Mouse (Mus musculus): ENCODE results near the gene Chkb. TPM values are rescaled to one million over a fixed set of nuclear protein-coding genes. Genes with fewer than 3 reads are reported as not detected.
A peak's percentile ranks its signal among the peaks of the same experiment; 100 is the strongest.

The Chkb gene
- polyA plus RNA-seq, 1 experiment from 2014 or later = 56.0 TPM

DNA sequence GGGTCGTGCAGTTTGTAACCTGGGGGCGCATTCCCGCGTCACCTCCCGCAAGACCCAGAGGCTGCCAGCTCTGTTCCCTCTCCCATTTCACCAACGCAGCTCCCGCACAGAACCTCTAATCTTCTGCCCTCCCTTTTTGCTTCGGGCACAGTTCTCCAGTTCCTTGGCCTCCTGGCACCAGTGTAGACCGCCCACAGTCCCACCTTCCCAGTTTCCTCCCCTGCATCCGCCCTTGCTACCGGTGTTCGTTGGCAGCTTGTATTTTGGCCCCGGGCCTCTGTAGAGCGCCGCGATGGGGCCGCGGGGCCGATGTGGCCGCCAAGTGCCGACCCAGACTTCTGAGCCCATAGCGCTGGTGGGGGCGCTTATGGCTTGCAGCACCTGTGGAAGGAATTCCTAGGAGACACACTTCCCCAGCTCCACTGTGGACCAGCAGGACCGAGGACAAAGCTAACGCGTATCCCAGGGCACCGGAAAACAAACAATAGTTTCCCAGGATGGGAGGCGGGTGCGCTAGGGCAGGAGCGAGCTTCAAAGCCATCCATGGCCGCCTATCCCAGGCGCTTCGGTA, 50.8 kb downstream of the Chkb start, which contains the start of gene Odf3b:
Odf3b (minus strand) TSS at position 452 of the 571 bp plus-strand sequence.
- Histone ChIP-seq H3K36me3 (ENCODE audit: control insufficient read depth, insufficient read depth, low read length) (no peaks in the 10 kb centered on the region), H3K9me3 (ENCODE audit: control insufficient read depth, low read length) (no peaks in the 10 kb centered on the region), H3K4me3 (ENCODE audit: low read depth, low read length) (peak within 1 kb of the TSS; percentile 35), H3K4me1 (replicated peaks; ENCODE audit: control insufficient read depth, insufficient read depth, low read length) (peaks cover 13% of the 10 kb centered on the region), H3K9ac (ENCODE audit: low read length) (peak within 1 kb of the TSS; percentile 43; the same call in 1 of the 2 replicates), H3K4me2 (ENCODE audit: low read depth, low read length, severe bottlenecking) (peak within 1 kb of the TSS; percentile 68), H3K27me3 (ENCODE audit: control insufficient read depth, insufficient read depth, low read length) (peaks cover 42% of the 10 kb centered on the region), H3K27ac (ENCODE audit: low read depth, low read length) (no peak within 1 kb of the TSS)
- ATAC-seq (replicated peaks; ENCODE audit: low FRiP score) = no peak
- DNase-seq (ENCODE audit: low spot score) = no peak
- WGBS = under 1% methylated on average over 33 of the region's 33 CpGs

DNA sequence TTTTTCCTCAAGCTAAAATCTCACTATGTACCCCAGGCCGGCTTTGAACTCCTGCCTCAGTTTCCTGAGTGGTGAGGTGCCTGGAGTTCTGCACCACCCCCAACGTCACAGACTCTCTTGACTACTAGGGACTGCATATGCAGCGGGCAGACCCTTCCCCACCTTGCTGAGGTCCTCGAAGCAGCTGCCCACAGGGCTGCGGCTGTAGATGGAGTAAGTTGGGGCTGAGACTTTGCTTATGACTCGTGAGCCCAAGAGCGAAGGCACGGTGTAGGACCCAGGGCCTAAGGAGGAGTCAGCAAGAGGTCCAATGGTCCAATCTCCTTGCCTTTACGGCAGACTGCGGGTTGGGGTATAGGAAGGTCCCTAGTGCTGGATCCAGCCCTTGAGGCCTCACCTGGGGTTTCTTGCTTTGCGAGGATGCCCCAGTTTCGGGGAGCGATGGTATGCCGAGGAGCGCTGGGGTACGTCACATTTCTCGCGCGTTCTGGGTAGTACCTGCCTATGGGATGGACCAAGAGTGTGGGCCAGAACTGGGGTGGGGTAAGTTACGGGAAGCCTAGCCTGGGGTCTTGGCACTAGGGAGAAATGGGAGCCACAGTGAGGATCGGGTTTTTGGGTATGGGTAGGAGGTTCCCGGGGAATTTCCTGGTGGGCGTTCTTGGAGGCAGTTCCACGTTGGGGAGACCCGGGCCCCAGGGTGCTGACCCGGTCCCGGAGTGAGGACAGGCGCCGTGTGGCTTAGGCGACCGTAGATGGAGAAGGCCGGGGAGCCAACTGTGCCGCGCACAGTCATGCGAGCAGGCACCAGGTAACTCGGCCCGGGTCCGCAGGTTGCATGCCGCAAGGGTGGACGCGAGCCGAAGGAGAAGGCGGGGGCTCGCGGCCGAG, 51.5 kb downstream of the Chkb start:
- ATAC-seq (replicated peaks; ENCODE audit: low FRiP score) = no peak

GRCm38 (mm10) chr15:89377362-89377761, 52.3 kb downstream of the Chkb start:
- Histone ChIP-seq H3K9ac (ENCODE audit: low read length) (no peak overlapping the region), H3K4me2 (ENCODE audit: low read depth, low read length, severe bottlenecking) (no peak overlapping the region), H3K27ac (ENCODE audit: low read depth, low read length) (no peak overlapping the region), H3K27me3 (ENCODE audit: control insufficient read depth, insufficient read depth, low read length) (peaks cover 42% of the 10 kb centered on the region), H3K4me3 (ENCODE audit: low read depth, low read length) (no peak overlapping the region), H3K9me3 (ENCODE audit: control insufficient read depth, low read length) (no peaks in the 10 kb centered on the region), H3K4me1 (replicated peaks; ENCODE audit: control insufficient read depth, insufficient read depth, low read length) (peaks cover 13% of the 10 kb centered on the region), H3K36me3 (ENCODE audit: control insufficient read depth, insufficient read depth, low read length) (no peaks in the 10 kb centered on the region)
- WGBS = 7% methylated on average over 18 of the region's 18 CpGs
- DNase-seq (ENCODE audit: low spot score) (no peak), ATAC-seq (replicated peaks; ENCODE audit: low FRiP score) (no peak)

More for the DNA sequence above, 51.5 kb downstream of the Chkb start:
- Histone ChIP-seq H3K9ac (ENCODE audit: low read length) (peak overlapping the region; percentile 43; the same call in 1 of the 2 replicates), H3K36me3 (ENCODE audit: control insufficient read depth, insufficient read depth, low read length) (no peaks in the 10 kb centered on the region), H3K9me3 (ENCODE audit: control insufficient read depth, low read length) (no peaks in the 10 kb centered on the region), H3K27ac (ENCODE audit: low read depth, low read length) (no peak overlapping the region), H3K27me3 (ENCODE audit: control insufficient read depth, insufficient read depth, low read length) (peaks cover 42% of the 10 kb centered on the region), H3K4me3 (ENCODE audit: low read depth, low read length) (peak overlapping the region; percentile 35), H3K4me1 (replicated peaks; ENCODE audit: control insufficient read depth, insufficient read depth, low read length) (peaks cover 13% of the 10 kb centered on the region), H3K4me2 (ENCODE audit: low read depth, low read length, severe bottlenecking) (peak overlapping the region; percentile 68)
- 12% methylated on average over 46 of the region's 46 CpGs for WGBS
- DNase-seq (ENCODE audit: low spot score) = no peak

GRCm38 (mm10) chr15:89376957-89377356, 52.8 kb downstream of the Chkb start, which contains the start of gene Tymp:
TSS of gene Tymp (minus strand) at chr15:89377039.
- H3K27ac ChIP-seq (ENCODE audit: low read depth, low read length) = no peak within 1 kb of the TSS
- H3K4me2 ChIP-seq (ENCODE audit: low read depth, low read length, severe bottlenecking) = no peak within 1 kb of the TSS
- peaks cover 13% of the 10 kb centered on the region for H3K4me1 ChIP-seq (replicated peaks; ENCODE audit: control insufficient read depth, insufficient read depth, low read length)
- peaks cover 1% of the 10 kb centered on the region; the same call in 1 of the 2 replicates for H3K36me3 ChIP-seq (ENCODE audit: control insufficient read depth, insufficient read depth, low read length)
- ATAC-seq (replicated peaks; ENCODE audit: low FRiP score) = no peak
- H3K27me3 ChIP-seq (ENCODE audit: control insufficient read depth, insufficient read depth, low read length) = peaks cover 42% of the 10 kb centered on the region
- WGBS = 16% methylated on average over 16 of the region's 16 CpGs
- H3K9me3 ChIP-seq (ENCODE audit: control insufficient read depth, low read length) = no peaks in the 10 kb centered on the region
- no peak within 1 kb of the TSS for H3K4me3 ChIP-seq (ENCODE audit: low read depth, low read length)
- DNase-seq (ENCODE audit: low spot score) = no peak
- H3K9ac ChIP-seq (ENCODE audit: low read length) = no peak within 1 kb of the TSS

Other genes starting within 250 kb of the Chkb start
- 162 and 176 TPM in 2 replicates for gene Plxnb2, start 249.1 kb downstream of the Chkb start, polyA plus RNA-seq (2014; fragmentation: Nextera tagmentation; extraction: Ambion mirVana)
- 26.7 and 27.5 TPM in 2 replicates for gene Dennd6b, start 233.4 kb downstream of the Chkb start, polyA plus RNA-seq (2014; fragmentation: Nextera tagmentation; extraction: Ambion mirVana)
- 45.1 and 49.2 TPM in 2 replicates for gene Ppp6r2, start 218.4 kb downstream of the Chkb start, polyA plus RNA-seq (2014; fragmentation: Nextera tagmentation; extraction: Ambion mirVana)
- gene Sbf1, start 114.6 kb downstream of the Chkb start, polyA plus RNA-seq (2014; fragmentation: Nextera tagmentation; extraction: Ambion mirVana) = 76.5 and 87.8 TPM in 2 replicates
- gene Adm2, start 107.2 kb downstream of the Chkb start, polyA plus RNA-seq (2014; fragmentation: Nextera tagmentation; extraction: Ambion mirVana) = 0.15 TPM in 1 of 2 replicates, not detected in the other
- gene Miox, start 95.5 kb downstream of the Chkb start, polyA plus RNA-seq (2014; fragmentation: Nextera tagmentation; extraction: Ambion mirVana) = not detected in 2 replicates
- 43.7 and 47.3 TPM in 2 replicates for gene Lmf2, start 74.2 kb downstream of the Chkb start, polyA plus RNA-seq (2014; fragmentation: Nextera tagmentation; extraction: Ambion mirVana)
- 191 and 203 TPM in 2 replicates for gene Ncaph2, start 74.2 kb downstream of the Chkb start, polyA plus RNA-seq (2014; fragmentation: Nextera tagmentation; extraction: Ambion mirVana)
- gene Sco2, start 56.1 kb downstream of the Chkb start, polyA plus RNA-seq (2014; fragmentation: Nextera tagmentation; extraction: Ambion mirVana) = 5.1 and 5.7 TPM in 2 replicates
- 0.80 and 1.3 TPM in 2 replicates for gene Tymp, start 52.9 kb downstream of the Chkb start, polyA plus RNA-seq (2014; fragmentation: Nextera tagmentation; extraction: Ambion mirVana)
- 0.37 and 1.2 TPM in 2 replicates for gene Odf3b, start 50.6 kb downstream of the Chkb start, polyA plus RNA-seq (2014; fragmentation: Nextera tagmentation; extraction: Ambion mirVana)
- gene Klhdc7b, start 45.0 kb downstream of the Chkb start, polyA plus RNA-seq (2014; fragmentation: Nextera tagmentation; extraction: Ambion mirVana) = not detected in 2 replicates
- gene Syce3, start 19.4 kb downstream of the Chkb start, polyA plus RNA-seq (2014; fragmentation: Nextera tagmentation; extraction: Ambion mirVana) = not detected in 2 replicates
- gene Cpt1b, start 4.0 kb downstream of the Chkb start, polyA plus RNA-seq (2014; fragmentation: Nextera tagmentation; extraction: Ambion mirVana) = 0.84 TPM in 1 of 2 replicates, not detected in the other
- gene C730034F03Rik, start 319 bp downstream of the Chkb start, polyA plus RNA-seq (2014; fragmentation: Nextera tagmentation; extraction: Ambion mirVana) = 3.5 and 6.0 TPM in 2 replicates
- gene Gm44502, start 212 bp downstream of the Chkb start, polyA plus RNA-seq (2014; fragmentation: Nextera tagmentation; extraction: Ambion mirVana) = 0.40 TPM in 1 of 2 replicates, not detected in the other
- gene Mapk8ip2, start 24.0 kb upstream of the Chkb start, polyA plus RNA-seq (2014; fragmentation: Nextera tagmentation; extraction: Ambion mirVana) = 26.0 and 27.4 TPM in 2 replicates
- gene Arsa, start 47.5 kb upstream of the Chkb start, polyA plus RNA-seq (2014; fragmentation: Nextera tagmentation; extraction: Ambion mirVana) = 9.9 and 10.6 TPM in 2 replicates
- gene Shank3, start 69.7 kb upstream of the Chkb start, polyA plus RNA-seq (2014; fragmentation: Nextera tagmentation; extraction: Ambion mirVana) = 3.8 and 4.9 TPM in 2 replicates
- 0.65 and 0.84 TPM in 2 replicates for gene Acr, start 138.4 kb upstream of the Chkb start, polyA plus RNA-seq (2014; fragmentation: Nextera tagmentation; extraction: Ambion mirVana)
- gene Rabl2, start 162.0 kb upstream of the Chkb start, polyA plus RNA-seq (2014; fragmentation: Nextera tagmentation; extraction: Ambion mirVana) = 76.4 and 76.7 TPM in 2 replicates